Mouse (Mus musculus): ENCODE data around the gene Atg5. TPM values are rescaled to one million over a fixed set of nuclear protein-coding genes. Genes with fewer than 3 reads are reported as not detected.
"Not testable (repeated sequence)": the region's sequence is repeated elsewhere in the genome, so short reads cannot be mapped to it uniquely, and the experiment has no call there.

Gene Atg5
- polyA plus RNA-seq, 1 experiment = 26.5 TPM

GRCm38 (mm10) chr10:44315276-44315675 lies 47.1 kb downstream of the Atg5 start:
- DNase-seq (ENCODE audit: low spot score) = no peak

GRCm38 (mm10) chr10:44316280-44317270 lies 48.4 kb downstream of the Atg5 start:
- no peak for DNase-seq (ENCODE audit: low spot score)

- DNase-seq (ENCODE audit: low spot score) = no peak
These were observed 54.0 kb downstream of the Atg5 start for GRCm38 (mm10) chr10:44322166-44322565.

- DNase-seq (ENCODE audit: low spot score) = no peak
These were observed 55.1 kb downstream of the Atg5 start for GRCm38 (mm10) chr10:44323070-44323775.

- DNase-seq (ENCODE audit: low spot score) = no peak
These were observed 55.7 kb downstream of the Atg5 start for GRCm38 (mm10) chr10:44323836-44324235.

GRCm38 (mm10) chr10:44325551-44326500 lies 57.7 kb downstream of the Atg5 start:
- no peak for DNase-seq (ENCODE audit: low spot score)

- DNase-seq (ENCODE audit: low spot score) = no peak
These were observed 58.9 kb downstream of the Atg5 start for GRCm38 (mm10) chr10:44327057-44327456.

GRCm38 (mm10) chr10:44328347-44328746 lies 60.2 kb downstream of the Atg5 start:
- no peak for DNase-seq (ENCODE audit: low spot score)

- DNase-seq (ENCODE audit: low spot score) = no peak
These were observed 62.6 kb downstream of the Atg5 start for GRCm38 (mm10) chr10:44330717-44331116.

GRCm38 (mm10) chr10:44331469-44331868 lies 63.3 kb downstream of the Atg5 start:
- DNase-seq (ENCODE audit: low spot score) = no peak

- not testable (repeated sequence) for DNase-seq (ENCODE audit: low spot score)
These were observed 64.5 kb downstream of the Atg5 start for GRCm38 (mm10) chr10:44332656-44333055.

GRCm38 (mm10) chr10:44336641-44337382 lies 68.7 kb downstream of the Atg5 start:
- not testable (repeated sequence) for DNase-seq (ENCODE audit: low spot score)

- no peak for DNase-seq (ENCODE audit: low spot score)
These were observed 70.4 kb downstream of the Atg5 start for GRCm38 (mm10) chr10:44338571-44338970.

GRCm38 (mm10) chr10:44339326-44339725 lies 71.2 kb downstream of the Atg5 start:
- DNase-seq (ENCODE audit: low spot score) = no peak

- no peak for DNase-seq (ENCODE audit: low spot score)
These were observed 72.8 kb downstream of the Atg5 start for GRCm38 (mm10) chr10:44340928-44341327.

GRCm38 (mm10) chr10:44341826-44342521 lies 73.8 kb downstream of the Atg5 start:
- DNase-seq (ENCODE audit: low spot score) = no peak

- no peak for DNase-seq (ENCODE audit: low spot score)
These were observed 75.2 kb downstream of the Atg5 start for GRCm38 (mm10) chr10:44343351-44343750.

GRCm38 (mm10) chr10:44347549-44348172 lies 79.5 kb downstream of the Atg5 start:
- no peak for DNase-seq (ENCODE audit: low spot score)

Measured in urinary bladder, adult 2 months (tissue).